In the genomic region with DNA sequence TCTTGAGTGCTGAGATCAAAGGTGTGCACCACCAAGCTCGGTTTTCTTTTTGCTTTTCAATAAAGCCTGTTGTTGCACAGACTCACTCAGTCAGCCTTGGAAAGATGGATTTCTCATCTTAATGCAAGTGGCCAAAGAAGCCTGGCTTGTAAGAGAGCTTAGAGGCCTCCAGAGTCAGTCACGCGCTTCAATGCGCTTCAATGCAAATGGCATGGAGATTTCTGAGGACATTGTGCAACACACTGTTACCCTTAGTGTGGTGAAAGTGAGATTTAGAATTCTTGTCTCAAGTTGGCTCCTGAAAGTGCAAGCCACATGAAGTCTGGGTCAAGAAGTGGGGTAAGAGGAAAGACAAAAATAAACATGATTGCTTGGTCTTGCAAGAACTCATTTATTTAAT, we compare ENCODE assay signal across 10 mouse cellular contexts.
"Had no signal": no experiment of that assay in that cellular context is flagged by ENCODE, and none has a peak within 500 bp of the region (broad histone marks: within the 10 kb centered on the region; RNA-seq: fewer than 3 reads in every experiment).

No protein-coding gene starts in this region.

- DNase-seq: kidney, adult 11 months; kidney, adult 9 months; kidney, postnatal 14 days; kidney, postnatal 4 days; liver; midbrain, embryonic 14.5 days; right cerebral cortex, adult 18-20 months; right cerebral cortex, postnatal 14 days; spleen, adult 18-20 months; thymus, postnatal 25 days had no signal
